Mouse (Mus musculus): ENCODE measurements around the gene Zswim3. TPM values are rescaled to one million over a fixed set of nuclear protein-coding genes. Genes with fewer than 3 reads are reported as not detected.

Zswim3 gene
- total and polyA plus RNA-seq, 3 experiments = 4.7 to 5.9 TPM; not detected in 1

GRCm38 (mm10) chr2:164833314-164833959 is 28.5 kb downstream of the Zswim3 start, which contains the start of gene Neurl2:
Gene Neurl2 (minus strand): TSS chr2:164833456.
- Histone ChIP-seq H3K27ac (ENCODE audit: control insufficient read depth, low read depth, low read length) (peak within 1 kb of the TSS; percentile 51), H3K36me3 (ENCODE audit: control insufficient read depth in 1 of 2, insufficient read depth in 2 of 2, low read length in 2 of 2) (peaks cover 2% of the 10 kb centered on the region in 2 experiments; a peak in 1 of 4 replicates), H3K9ac (ENCODE audit: control insufficient read depth, low read depth, low read length, poor library complexity, severe bottlenecking) (peak within 1 kb of the TSS; percentile 82), H3K4me3 (ENCODE audit: control insufficient read depth in 1 of 2, insufficient read depth in 1 of 2, low read depth in 2 of 2, low read length in 2 of 2) (peak within 1 kb of the TSS; percentile 56 to 86), H3K4me1 (ENCODE audit: control insufficient read depth in 1 of 2, insufficient read depth in 2 of 2, low read length in 2 of 2) (peaks cover 0 to 5% of the 10 kb centered on the region in 2 experiments; a peak in 1 of 4 replicates), H3K9me3 (replicated peaks; ENCODE audit: insufficient read depth, low read length) (no peaks in the 10 kb centered on the region), H3K27me3 (ENCODE audit: control insufficient read depth in 1 of 2, insufficient read depth in 2 of 2, low read length in 2 of 2) (no peaks in the 10 kb centered on the region), H3K79me2 (ENCODE audit: control insufficient read depth, insufficient read depth, low read length, poor library complexity) (peaks cover 18% of the 10 kb centered on the region)
- DNase-seq (ENCODE audit: low read depth, low spot score) = peak; percentile 95
- no peak for TF ChIP-seq CHD2 (IDR thresholded peaks at IDR 0.05; ENCODE audit: low read length)
- TF ChIP-seq JUND (IDR thresholded peaks at IDR 0.05; ENCODE audit: low read depth, low read length) = 0 out of 2 replicates have a peak, but pooled peaks have one; percentile 3
- 0 out of 2 replicates have a peak, but pooled peaks have one; percentile 84 for TF ChIP-seq CHD1 (IDR thresholded peaks at IDR 0.05; ENCODE audit: low read depth, low read length)
- TF ChIP-seq TBP (IDR thresholded peaks at IDR 0.05; ENCODE audit: low read depth, low read length) = peak; percentile 70
- no peak for TF ChIP-seq ZKSCAN1 (IDR thresholded peaks at IDR 0.05; ENCODE audit: low read depth, low read length)
- peak; percentile 67 for TF ChIP-seq ETS1 (IDR thresholded peaks at IDR 0.05; ENCODE audit: low read depth, low read length)
- peak; percentile 50 for TF ChIP-seq NELFE (IDR thresholded peaks at IDR 0.05; ENCODE audit: low read depth, low read length)
- TF ChIP-seq MAFK (IDR thresholded peaks at IDR 0.05; ENCODE audit: borderline replicate concordance, low read depth, low read length) = no peak
- TF ChIP-seq ZMIZ1 (IDR thresholded peaks at IDR 0.05; ENCODE audit: low read depth, low read length) = 0 out of 2 replicates have a peak, but pooled peaks have one; percentile 48
- TF ChIP-seq HCFC1 (IDR thresholded peaks at IDR 0.05; ENCODE audit: low read depth, low read length) = peak; percentile 85
- TF ChIP-seq SIN3A (IDR thresholded peaks at IDR 0.05; ENCODE audit: low read length) = peak; percentile 100
- TF ChIP-seq RAD21 (IDR thresholded peaks at IDR 0.05; ENCODE audit: low read depth, low read length) = no peak
- peak; percentile 71 for TF ChIP-seq ZNF384 (IDR thresholded peaks at IDR 0.05; ENCODE audit: low read depth, low read length)
- peak; percentile 58 for TF ChIP-seq TCF12 (IDR thresholded peaks at IDR 0.05; ENCODE audit: low read depth, low read length)
- peak; percentile 68 for TF ChIP-seq MYC (IDR thresholded peaks at IDR 0.05; ENCODE audit: low read depth, low read length)
- TF ChIP-seq MAZ (IDR thresholded peaks at IDR 0.05; ENCODE audit: low read depth, low read length) = 0 out of 2 replicates have a peak, but pooled peaks have one; percentile 19
- no peak; the same call in 1 of the 2 replicates for TF ChIP-seq SMC3 (IDR thresholded peaks at IDR 0.05; ENCODE audit: low read depth, low read length)
- TF ChIP-seq MXI1 (IDR thresholded peaks at IDR 0.05; ENCODE audit: low read depth, low read length) = peak; percentile 94
- TF ChIP-seq BHLHE40 (IDR thresholded peaks at IDR 0.05; ENCODE audit: borderline replicate concordance, low read depth, low read length) = peak; percentile 96
- 0 out of 2 replicates have a peak, but pooled peaks have one; percentile 28 for TF ChIP-seq RCOR1 (IDR thresholded peaks at IDR 0.05; ENCODE audit: low read depth, low read length)
- no peak; the same call in 1 of the 2 replicates for TF ChIP-seq KAT2A (conservative IDR thresholded peaks at IDR 0.05; ENCODE audit: low read depth, low read length)
- TF ChIP-seq POLR2AphosphoS2 (IDR thresholded peaks at IDR 0.05; ENCODE audit: low read length) = peak; percentile 35; the same call in 1 of the 2 replicates
- peak; percentile 98 for TF ChIP-seq MAX (IDR thresholded peaks at IDR 0.05; ENCODE audit: low read length)
- peak; percentile 100 for TF ChIP-seq USF2 (IDR thresholded peaks at IDR 0.05; ENCODE audit: borderline replicate concordance in 1 of 2, insufficient read depth in 1 of 2, low read depth in 1 of 2, low read length in 2 of 2)
- TF ChIP-seq MEF2A (IDR thresholded peaks at IDR 0.05; ENCODE audit: extremely low read depth, insufficient replicate concordance, low read depth, low read length, poor library complexity, severe bottlenecking) = 0 out of 2 replicates have a peak, but pooled peaks have one; percentile 23
- peak; percentile 42 to 74; a peak in 3 of 4 replicates for TF ChIP-seq POLR2A (IDR thresholded peaks at IDR 0.05; ENCODE audit: control insufficient read depth in 1 of 2, insufficient read depth in 1 of 2, low read depth in 1 of 2, low read length in 2 of 2, poor library complexity in 1 of 2)
- TF ChIP-seq CTCF (IDR thresholded peaks at IDR 0.05 in 2 of 3, conservative IDR thresholded peaks at IDR 0.05 in 1 of 3; ENCODE audit: control insufficient read depth in 1 of 3, insufficient read depth in 1 of 3, low read depth in 2 of 3, low read length in 3 of 3, poor library complexity in 1 of 3, severe bottlenecking in 1 of 3) = peak in 1 of 3 experiments; percentile 5; a peak in 1 of 6 replicates
- TF ChIP-seq E2F4 (IDR thresholded peaks at IDR 0.05; ENCODE audit: borderline replicate concordance, low read depth, low read length) = peak; percentile 14; the same call in 1 of the 2 replicates
- peak; percentile 100 for TF ChIP-seq USF1 (IDR thresholded peaks at IDR 0.05; ENCODE audit: low read depth, low read length)
- TF ChIP-seq GATA1 (IDR thresholded peaks at IDR 0.05; ENCODE audit: low read depth, low read length) = 0 out of 2 replicates have a peak, but pooled peaks have one; percentile 2
- TF ChIP-seq NRF1 (IDR thresholded peaks at IDR 0.05; ENCODE audit: insufficient read depth, low read depth, low read length, poor library complexity, severe bottlenecking) = no peak

Measured in MEL (cell line).